Mouse (Mus musculus) myocyte (in vitro differentiated cells): ENCODE data around the gene Dync1h1. TPM values are rescaled to one million over a fixed set of nuclear protein-coding genes. Genes with fewer than 3 reads are reported as not detected.

Experiments
- H3K27me3 ChIP-seq: one replicate; pipeline ENCODE4 v1.6.1; 2011; ENCODE audit not compliant: control insufficient read depth, insufficient read depth, insufficient read length
- H3K36me3 ChIP-seq: one replicate; pipeline ENCODE4 v1.6.1; 2011; ENCODE audit not compliant: control insufficient read depth, insufficient read depth
- H3K4me2 ChIP-seq: one replicate; pipeline ENCODE4 v1.6.1; 2011; ENCODE audit warnings: low read depth, control low read depth
- H3K4me3 ChIP-seq: one replicate; pipeline ENCODE4 v1.5.1; 2011; ENCODE audit warnings: mild to moderate bottlenecking, control low read depth, moderate library complexity
- H3K79me2 ChIP-seq: one replicate; pipeline ENCODE4 v1.6.1; 2011; ENCODE audit not compliant: control insufficient read depth, insufficient read depth
- H3ac ChIP-seq: one replicate; pipeline ENCODE4 v1.6.1; 2011; ENCODE audit not compliant: control insufficient read depth, insufficient read length
- CEBPB ChIP-seq: IDR thresholded peaks from 2 replicates; pipeline ENCODE4 v1.6.1; 2011; ENCODE audit warnings: mild to moderate bottlenecking, moderate library complexity; ENCODE audit not compliant: poor library complexity, insufficient read depth, severe bottlenecking
- E2F4 ChIP-seq: IDR thresholded peaks from one replicate; pipeline ENCODE4 v1.6.1; 2011; ENCODE audit warnings: mild to moderate bottlenecking, control low read depth, moderate library complexity; ENCODE audit not compliant: insufficient read depth
- MAX ChIP-seq: IDR thresholded peaks from one replicate; pipeline ENCODE4 v1.6.1; 2011; ENCODE audit warnings: low read depth, mild to moderate bottlenecking, control low read depth
- MYOD1 ChIP-seq, 3 experiments: IDR thresholded peaks; one replicate each; pipeline ENCODE4 v1.6.1; 2011; ENCODE audit warnings: control low read depth in 2 of 3, low read depth in 2 of 3, mild to moderate bottlenecking in 2 of 3, moderate library complexity in 1 of 3; ENCODE audit not compliant: insufficient read length in 2 of 3, control insufficient read depth in 1 of 3
- MYOG ChIP-seq, 3 experiments: IDR thresholded peaks; one replicate each; pipeline ENCODE4 v1.6.1; 2011; ENCODE audit warnings: control low read depth in 2 of 3, low read depth in 2 of 3, mild to moderate bottlenecking in 2 of 3; ENCODE audit not compliant: insufficient read length in 2 of 3, control insufficient read depth in 1 of 3, insufficient read depth in 1 of 3
- POLR2A ChIP-seq: IDR thresholded peaks from one replicate; pipeline ENCODE4 v1.6.1; 2011; ENCODE audit warnings: low read depth, mild to moderate bottlenecking, control low read depth, moderate library complexity; ENCODE audit not compliant: insufficient read length
- POLR2AphosphoS2 ChIP-seq: IDR thresholded peaks from one replicate; pipeline ENCODE4 v1.6.1; 2011; ENCODE audit warnings: low read depth, control low read depth; ENCODE audit not compliant: insufficient read length
- REST ChIP-seq: IDR thresholded peaks from one replicate; pipeline ENCODE4 v1.6.1; 2011; ENCODE audit warnings: mild to moderate bottlenecking, control low read depth, moderate library complexity; ENCODE audit not compliant: insufficient read depth, insufficient read length
- SRF ChIP-seq: IDR thresholded peaks from one replicate; pipeline ENCODE4 v1.6.1; 2011; ENCODE audit warnings: low read depth; ENCODE audit not compliant: control insufficient read depth, insufficient read length
- TCF12 ChIP-seq: IDR thresholded peaks from one replicate; pipeline ENCODE4 v1.6.1; 2011; ENCODE audit warnings: mild to moderate bottlenecking, control low read depth; ENCODE audit not compliant: poor library complexity, insufficient read depth, severe bottlenecking
- TCF3 ChIP-seq: IDR thresholded peaks from one replicate; pipeline ENCODE4 v1.6.1; 2011; ENCODE audit warnings: low read depth, control low read depth; ENCODE audit not compliant: insufficient read length
- USF1 ChIP-seq: IDR thresholded peaks from one replicate; pipeline ENCODE4 v1.6.1; 2011; ENCODE audit warnings: low read depth, mild to moderate bottlenecking, control low read depth, moderate library complexity
- polyA plus RNA-seq: library from polyadenylated mRNA; unstranded; fragments of >200 nt; fragmentation: generic; extraction: Trizol; gene quantifications from one replicate; pipeline ENCODE4 v1.2.1, GENCODE M21; 2012; ENCODE audit warnings: missing spikeins

The Dync1h1 gene
- polyA plus RNA-seq, 1 experiment = 128 TPM

DNA sequence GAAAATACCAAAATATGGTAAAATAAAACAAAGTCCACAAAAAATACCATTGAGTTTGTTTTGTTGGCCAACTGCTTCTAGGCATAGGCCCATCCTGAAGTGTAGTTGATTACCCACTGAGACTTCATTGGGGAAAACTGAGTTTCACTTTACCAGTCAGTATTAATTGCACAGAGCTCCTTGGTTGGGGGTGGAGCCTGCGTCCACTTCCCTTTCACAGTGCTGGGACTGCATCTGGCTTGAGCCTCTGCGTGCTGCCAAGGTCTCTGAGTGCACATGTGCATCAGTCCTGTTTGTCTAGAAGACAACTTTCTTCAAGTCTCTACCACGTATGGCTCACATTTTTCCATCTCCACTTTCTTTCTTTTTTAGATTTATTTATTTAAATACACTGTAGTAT, 4.9 kb downstream of the Dync1h1 start:
- no peaks in the 10 kb centered on the region for H3K36me3 ChIP-seq
- H3K79me2 ChIP-seq = peaks cover 98% of the 10 kb centered on the region
- peak overlapping the region; percentile 28 for H3K4me2 ChIP-seq
- no peak overlapping the region for H3K4me3 ChIP-seq
- TF ChIP-seq MYOD1 (IDR thresholded peaks at IDR 0.05; ENCODE audit: control insufficient read depth in 1 of 3, insufficient read length in 2 of 3, low read depth in 2 of 3) = no peak
- TF ChIP-seq POLR2AphosphoS2 = no peak
- no peak overlapping the region for H3ac ChIP-seq
- H3K27me3 ChIP-seq = no peaks in the 10 kb centered on the region

DNA sequence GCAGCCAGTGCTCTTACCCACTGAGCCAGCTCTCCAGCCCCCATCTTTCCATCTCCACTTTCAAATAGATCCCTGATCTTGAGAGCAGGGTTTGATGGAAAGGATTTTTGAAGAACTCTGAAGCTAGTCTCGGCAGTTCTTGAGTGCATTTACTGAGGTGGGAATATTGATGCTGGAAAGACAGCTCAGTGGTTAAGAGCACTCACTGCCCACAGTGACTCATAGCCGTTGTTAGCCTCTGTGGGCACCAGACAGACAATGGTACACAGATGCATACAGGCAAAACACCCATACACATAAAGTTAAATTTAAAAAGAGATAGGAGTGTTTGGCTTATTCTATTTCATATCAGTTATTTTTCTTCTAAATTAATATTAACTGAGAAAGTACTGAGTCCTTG, 5.4 kb downstream of the Dync1h1 start:
- no peaks in the 10 kb centered on the region for H3K27me3 ChIP-seq

DNA sequence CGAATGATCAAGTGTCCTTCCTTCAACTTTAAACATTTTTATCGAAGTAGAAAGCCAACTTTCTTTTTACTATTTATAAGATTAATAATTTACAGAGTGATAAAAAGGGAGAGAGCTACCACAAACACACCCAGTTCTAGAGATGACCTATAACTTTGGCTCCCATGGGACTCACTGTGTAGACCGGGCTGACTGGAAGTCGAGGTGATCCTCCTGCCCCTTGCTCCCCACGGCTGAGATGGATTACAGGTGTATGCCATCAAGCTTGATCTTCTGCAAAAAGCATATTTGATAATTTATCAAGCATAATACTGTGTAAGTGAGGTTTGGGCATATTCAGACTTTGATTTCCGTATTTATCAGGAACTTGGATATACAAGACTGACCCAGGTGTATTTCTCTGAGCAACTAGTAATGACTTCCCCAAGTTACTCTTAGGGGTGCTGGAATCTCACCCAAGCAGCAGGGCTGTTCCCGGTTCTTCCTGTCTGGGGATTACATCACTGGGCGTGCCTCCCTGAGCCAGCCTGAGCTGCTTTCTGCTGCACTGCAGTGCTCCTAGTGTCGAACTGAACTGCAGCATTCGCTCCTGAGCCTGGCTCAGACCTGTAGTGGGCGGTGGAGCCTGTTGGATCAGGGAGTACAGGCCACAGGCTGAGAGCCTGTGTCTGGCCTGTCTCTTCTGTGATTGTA, 7.4 kb downstream of the Dync1h1 start:
- peaks cover 94% of the 10 kb centered on the region for H3K79me2 ChIP-seq
- no peaks in the 10 kb centered on the region for H3K27me3 ChIP-seq
- peak; percentile 46; the same call in 1 of the 2 replicates for TF ChIP-seq CEBPB
- TF ChIP-seq USF1 = no peak
- no peak for TF ChIP-seq POLR2A
- no peak for TF ChIP-seq MYOD1 (IDR thresholded peaks at IDR 0.05; ENCODE audit: control insufficient read depth in 1 of 3, insufficient read length in 2 of 3, low read depth in 2 of 3)
- H3K4me3 ChIP-seq = no peak overlapping the region
- peak overlapping the region; percentile 39 for H3K4me2 ChIP-seq
- H3ac ChIP-seq = no peak overlapping the region
- H3K36me3 ChIP-seq = peaks cover 4% of the 10 kb centered on the region

More for the DNA sequence above, 5.4 kb downstream of the Dync1h1 start:
- Histone ChIP-seq H3K4me3 (no peak overlapping the region), H3K79me2 (peaks cover 99% of the 10 kb centered on the region), H3K4me2 (peak overlapping the region; percentile 28), H3K36me3 (no peaks in the 10 kb centered on the region), H3ac (no peak overlapping the region)
- TF ChIP-seq REST = no peak
- no peak for TF ChIP-seq E2F4
- TF ChIP-seq POLR2A = no peak
- no peak for TF ChIP-seq SRF
- no peak for TF ChIP-seq MAX
- TF ChIP-seq POLR2AphosphoS2 = no peak
- TF ChIP-seq CEBPB = no peak
- no peak for TF ChIP-seq MYOG (IDR thresholded peaks at IDR 0.05; ENCODE audit: control insufficient read depth in 1 of 3, insufficient read depth in 1 of 3, insufficient read length in 2 of 3, low read depth in 2 of 3)
- TF ChIP-seq TCF12 = no peak
- TF ChIP-seq TCF3 = no peak
- no peak for TF ChIP-seq USF1
- TF ChIP-seq MYOD1 (IDR thresholded peaks at IDR 0.05; ENCODE audit: control insufficient read depth in 1 of 3, insufficient read length in 2 of 3, low read depth in 2 of 3) = no peak

DNA sequence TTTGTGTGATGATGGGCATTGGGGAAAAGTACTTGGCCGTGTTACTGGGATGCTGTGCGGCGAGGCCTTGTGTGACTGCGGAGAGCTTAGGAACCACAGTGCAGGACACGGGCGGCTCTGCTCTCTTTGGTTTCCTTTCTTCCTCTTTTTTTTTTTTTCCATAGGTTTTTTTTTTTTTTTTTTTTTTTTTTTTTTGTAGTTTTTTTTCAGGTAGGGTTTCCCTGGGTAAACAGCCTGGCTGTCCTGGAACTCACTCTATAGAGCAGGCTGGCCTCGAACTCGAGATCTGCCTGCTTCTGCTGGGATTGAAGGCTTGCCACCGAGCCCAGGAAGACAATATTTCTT, 7.9 kb downstream of the Dync1h1 start:
- Histone ChIP-seq H3K4me2 (peak overlapping the region; percentile 10), H3K27me3 (no peaks in the 10 kb centered on the region), H3K4me3 (no peak overlapping the region), H3K36me3 (peaks cover 7% of the 10 kb centered on the region), H3K79me2 (peaks cover 89% of the 10 kb centered on the region), H3ac (no peak overlapping the region)
- TF ChIP-seq POLR2A (no peak), REST (no peak), SRF (no peak), USF1 (no peak), MAX (no peak), TCF12 (no peak), POLR2AphosphoS2 (no peak), E2F4 (no peak), TCF3 (no peak)

DNA sequence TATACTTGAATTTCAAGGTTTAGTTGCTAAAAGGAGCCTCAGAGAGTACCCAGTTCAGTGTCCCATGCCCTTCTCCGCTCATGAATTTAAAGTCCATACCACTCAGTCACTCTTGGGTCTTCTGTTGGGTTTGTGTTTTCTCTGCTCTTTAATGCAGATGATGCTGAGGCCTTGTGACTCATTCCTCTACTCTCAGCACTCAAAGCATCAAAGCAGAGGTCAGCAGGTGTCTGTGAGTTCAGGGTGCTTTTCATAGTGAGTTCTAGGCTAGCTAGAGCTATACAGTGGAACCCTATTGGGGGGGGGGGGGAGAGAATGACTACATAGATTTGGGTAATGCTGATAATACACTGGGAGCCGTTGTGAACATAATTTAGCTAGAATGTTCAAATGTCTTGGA, 9.5 kb downstream of the Dync1h1 start:
- Histone ChIP-seq H3K79me2 (peaks cover 73% of the 10 kb centered on the region), H3ac (no peak overlapping the region), H3K27me3 (no peaks in the 10 kb centered on the region), H3K4me2 (no peak overlapping the region), H3K36me3 (peaks cover 16% of the 10 kb centered on the region), H3K4me3 (no peak overlapping the region)
- TF ChIP-seq USF1 (no peak), MAX (no peak), MYOG (IDR thresholded peaks at IDR 0.05; ENCODE audit: control insufficient read depth in 1 of 3, insufficient read depth in 1 of 3, insufficient read length in 2 of 3, low read depth in 2 of 3) (no peak), POLR2AphosphoS2 (no peak), SRF (no peak), CEBPB (no peak), POLR2A (no peak), REST (no peak), TCF3 (no peak), E2F4 (no peak), TCF12 (no peak), MYOD1 (IDR thresholded peaks at IDR 0.05; ENCODE audit: control insufficient read depth in 1 of 3, insufficient read length in 2 of 3, low read depth in 2 of 3) (no peak)
